Mouse (Mus musculus): ENCODE data around the gene Emx2. TPM values are rescaled to one million over a fixed set of nuclear protein-coding genes. Genes with fewer than 3 reads are reported as not detected.

Gene Emx2
- 0.32 TPM in 1 of 2 replicates, not detected in the other for polyA plus RNA-seq (2015; fragmentation: Nextera tagmentation; extraction: Ambion mirVana)

GRCm38 (mm10) chr19:59457951-59458742 lies at the start of gene Emx2:
Emx2 (plus strand) TSS chr19:59458372.
- H3K27ac ChIP-seq (replicated peaks), result no peak within 1 kb of the TSS
- H3K4me1 ChIP-seq (replicated peaks), result peaks cover 23% of the 10 kb centered on the region
- H3K4me2 ChIP-seq, result peak within 1 kb of the TSS; percentile 46
- WGBS, result 1% methylated on average over 57 of the region's 58 CpGs
- no peaks in the 10 kb centered on the region for H3K9me3 ChIP-seq
- H3K9ac ChIP-seq, result no peak within 1 kb of the TSS
- no peaks in the 10 kb centered on the region for H3K36me3 ChIP-seq
- H3K27me3 ChIP-seq, result peaks cover 98% of the 10 kb centered on the region
- H3K4me3 ChIP-seq, result peak within 1 kb of the TSS; percentile 27
- ATAC-seq (ENCODE audit: low read depth), result peak; percentile 60; the same call in 1 of the 2 replicates

GRCm38 (mm10) chr19:59414128-59414527 lies 44.0 kb upstream of the Emx2 start:
- H3K4me1 ChIP-seq (replicated peaks), result 0 out of 2 replicates have a peak, but pooled peaks cover 3% of the 10 kb centered on the region
- no peak overlapping the region for H3K4me2 ChIP-seq
- WGBS, result 63% methylated on average over 5 of the region's 5 CpGs
- no peak for ATAC-seq (ENCODE audit: low read depth)
- H3K9me3 ChIP-seq, result no peaks in the 10 kb centered on the region
- H3K4me3 ChIP-seq, result no peak overlapping the region
- H3K27ac ChIP-seq (replicated peaks), result no peak overlapping the region
- H3K27me3 ChIP-seq, result peaks cover 10% of the 10 kb centered on the region
- no peaks in the 10 kb centered on the region for H3K36me3 ChIP-seq
- H3K9ac ChIP-seq, result no peak overlapping the region

- H3K9me3 ChIP-seq, result no peaks in the 10 kb centered on the region
- no peak overlapping the region for H3K4me3 ChIP-seq
- 0 out of 2 replicates have a peak, but pooled peaks cover 10% of the 10 kb centered on the region for H3K4me1 ChIP-seq (replicated peaks)
- no peak overlapping the region for H3K27ac ChIP-seq (replicated peaks)
- peak; percentile 67; the same call in 1 of the 2 replicates for ATAC-seq (ENCODE audit: low read depth)
- H3K27me3 ChIP-seq, result peaks cover 29% of the 10 kb centered on the region
- no peak overlapping the region for H3K9ac ChIP-seq
- H3K36me3 ChIP-seq, result no peaks in the 10 kb centered on the region
- H3K4me2 ChIP-seq, result peak overlapping the region; percentile 24; the same call in 1 of the 2 replicates
- 2% methylated on average over 15 of the region's 15 CpGs for WGBS
These were observed 40.1 kb upstream of the Emx2 start for GRCm38 (mm10) chr19:59418024-59418423.

GRCm38 (mm10) chr19:59418671-59419070 lies 39.5 kb upstream of the Emx2 start:
- Histone ChIP-seq H3K4me3 (no peak overlapping the region), H3K4me2 (no peak overlapping the region), H3K27ac (replicated peaks) (no peak overlapping the region), H3K36me3 (no peaks in the 10 kb centered on the region), H3K9ac (no peak overlapping the region), H3K27me3 (peaks cover 29% of the 10 kb centered on the region), H3K4me1 (replicated peaks) (peaks cover 16% of the 10 kb centered on the region; the same call in 1 of the 2 replicates), H3K9me3 (no peaks in the 10 kb centered on the region)
- no peak for ATAC-seq (ENCODE audit: low read depth)
- 66% methylated on average over 6 of the region's 6 CpGs for WGBS

- Histone ChIP-seq H3K9me3 (no peaks in the 10 kb centered on the region), H3K27ac (replicated peaks) (no peak overlapping the region), H3K36me3 (no peaks in the 10 kb centered on the region), H3K27me3 (peaks cover 29% of the 10 kb centered on the region), H3K4me2 (peak overlapping the region; percentile 41), H3K9ac (no peak overlapping the region), H3K4me3 (no peak overlapping the region; the same call in 1 of the 2 replicates), H3K4me1 (replicated peaks) (peaks cover 26% of the 10 kb centered on the region; the same call in 1 of the 2 replicates)
- ATAC-seq (ENCODE audit: low read depth), result no peak
- WGBS, result 6% methylated on average over 8 of the region's 8 CpGs
These were observed 35.8 kb upstream of the Emx2 start for GRCm38 (mm10) chr19:59422393-59422792.

- H3K27ac ChIP-seq (replicated peaks), result no peak overlapping the region
- 36% methylated on average over 6 of the region's 6 CpGs for WGBS
These were observed 34.5 kb upstream of the Emx2 start for GRCm38 (mm10) chr19:59423685-59424084.

GRCm38 (mm10) chr19:59424975-59425374 lies 33.2 kb upstream of the Emx2 start:
- Histone ChIP-seq H3K27ac (replicated peaks) (no peak overlapping the region), H3K4me3 (no peak overlapping the region), H3K9me3 (peaks cover 7% of the 10 kb centered on the region; the same call in 1 of the 2 replicates), H3K4me1 (replicated peaks) (peaks cover 23% of the 10 kb centered on the region; the same call in 1 of the 2 replicates), H3K36me3 (no peaks in the 10 kb centered on the region), H3K4me2 (no peak overlapping the region), H3K27me3 (peaks cover 12% of the 10 kb centered on the region; the same call in 1 of the 2 replicates), H3K9ac (no peak overlapping the region)
- WGBS, result 72% methylated on average over 7 of the region's 7 CpGs
- ATAC-seq (ENCODE audit: low read depth), result no peak

More at GRCm38 (mm10) chr19:59423685-59424084, 34.5 kb upstream of the Emx2 start:
- no peak overlapping the region for H3K9ac ChIP-seq
- H3K36me3 ChIP-seq, result no peaks in the 10 kb centered on the region
- H3K9me3 ChIP-seq, result peaks cover 7% of the 10 kb centered on the region; the same call in 1 of the 2 replicates
- H3K4me1 ChIP-seq (replicated peaks), result peaks cover 23% of the 10 kb centered on the region; the same call in 1 of the 2 replicates
- H3K4me2 ChIP-seq, result no peak overlapping the region
- ATAC-seq (ENCODE audit: low read depth), result 0 out of 2 replicates have a peak, but pooled peaks have one; percentile 32
- H3K27me3 ChIP-seq, result peaks cover 23% of the 10 kb centered on the region
- no peak overlapping the region for H3K4me3 ChIP-seq

GRCm38 (mm10) chr19:59432286-59432685 lies 25.9 kb upstream of the Emx2 start:
- no peak for ATAC-seq (ENCODE audit: low read depth)
- Histone ChIP-seq H3K27ac (replicated peaks) (no peak overlapping the region), H3K4me1 (replicated peaks) (no peaks in the 10 kb centered on the region), H3K4me2 (no peak overlapping the region), H3K4me3 (no peak overlapping the region), H3K9ac (no peak overlapping the region), H3K27me3 (peaks cover 18% of the 10 kb centered on the region; the same call in 1 of the 2 replicates), H3K9me3 (peaks cover 7% of the 10 kb centered on the region; the same call in 1 of the 2 replicates), H3K36me3 (no peaks in the 10 kb centered on the region)
- WGBS, result 63% methylated on average over 6 of the region's 6 CpGs

- Histone ChIP-seq H3K4me1 (replicated peaks) (peaks cover 13% of the 10 kb centered on the region), H3K4me3 (no peak overlapping the region), H3K27me3 (peaks cover 97% of the 10 kb centered on the region), H3K9ac (no peak overlapping the region), H3K9me3 (no peaks in the 10 kb centered on the region), H3K36me3 (no peaks in the 10 kb centered on the region), H3K27ac (replicated peaks) (no peak overlapping the region), H3K4me2 (no peak overlapping the region)
- ATAC-seq (ENCODE audit: low read depth), result no peak
- WGBS, result 5% methylated on average over 14 of the region's 14 CpGs
These were observed 7.5 kb upstream of the Emx2 start for GRCm38 (mm10) chr19:59450561-59451135.

GRCm38 (mm10) chr19:59451441-59451951 lies 6.7 kb upstream of the Emx2 start:
- H3K4me3 ChIP-seq, result 0 out of 2 replicates have a peak overlapping the region, but pooled peaks have one; percentile 5
- peaks cover 98% of the 10 kb centered on the region for H3K27me3 ChIP-seq
- no peaks in the 10 kb centered on the region for H3K36me3 ChIP-seq
- ATAC-seq (ENCODE audit: low read depth), result no peak
- no peak overlapping the region for H3K27ac ChIP-seq (replicated peaks)
- 1% methylated on average over 31 of the region's 31 CpGs for WGBS
- no peaks in the 10 kb centered on the region for H3K9me3 ChIP-seq
- no peak overlapping the region for H3K9ac ChIP-seq
- H3K4me1 ChIP-seq (replicated peaks), result peaks cover 13% of the 10 kb centered on the region
- peak overlapping the region; percentile 30 for H3K4me2 ChIP-seq

- Histone ChIP-seq H3K4me2 (no peak overlapping the region), H3K9ac (no peak overlapping the region), H3K9me3 (no peaks in the 10 kb centered on the region), H3K27ac (replicated peaks) (no peak overlapping the region), H3K4me3 (no peak overlapping the region), H3K36me3 (no peaks in the 10 kb centered on the region), H3K27me3 (peaks cover 98% of the 10 kb centered on the region), H3K4me1 (replicated peaks) (peaks cover 13% of the 10 kb centered on the region)
- WGBS, result 2% methylated on average over 4 of the region's 4 CpGs
- no peak for ATAC-seq (ENCODE audit: low read depth)
These were observed 5.9 kb upstream of the Emx2 start for GRCm38 (mm10) chr19:59452321-59452720.

GRCm38 (mm10) chr19:59453591-59453990 lies 4.6 kb upstream of the Emx2 start:
- H3K4me3 ChIP-seq, result no peak overlapping the region
- H3K27me3 ChIP-seq, result peaks cover 98% of the 10 kb centered on the region
- H3K36me3 ChIP-seq, result no peaks in the 10 kb centered on the region
- no peak overlapping the region for H3K27ac ChIP-seq (replicated peaks)
- ATAC-seq (ENCODE audit: low read depth), result no peak
- H3K4me1 ChIP-seq (replicated peaks), result peaks cover 22% of the 10 kb centered on the region
- H3K9me3 ChIP-seq, result no peaks in the 10 kb centered on the region
- no peak overlapping the region for H3K9ac ChIP-seq
- no peak overlapping the region for H3K4me2 ChIP-seq
- WGBS, result 5% methylated on average over 13 of the region's 13 CpGs
